In the genomic region with DNA sequence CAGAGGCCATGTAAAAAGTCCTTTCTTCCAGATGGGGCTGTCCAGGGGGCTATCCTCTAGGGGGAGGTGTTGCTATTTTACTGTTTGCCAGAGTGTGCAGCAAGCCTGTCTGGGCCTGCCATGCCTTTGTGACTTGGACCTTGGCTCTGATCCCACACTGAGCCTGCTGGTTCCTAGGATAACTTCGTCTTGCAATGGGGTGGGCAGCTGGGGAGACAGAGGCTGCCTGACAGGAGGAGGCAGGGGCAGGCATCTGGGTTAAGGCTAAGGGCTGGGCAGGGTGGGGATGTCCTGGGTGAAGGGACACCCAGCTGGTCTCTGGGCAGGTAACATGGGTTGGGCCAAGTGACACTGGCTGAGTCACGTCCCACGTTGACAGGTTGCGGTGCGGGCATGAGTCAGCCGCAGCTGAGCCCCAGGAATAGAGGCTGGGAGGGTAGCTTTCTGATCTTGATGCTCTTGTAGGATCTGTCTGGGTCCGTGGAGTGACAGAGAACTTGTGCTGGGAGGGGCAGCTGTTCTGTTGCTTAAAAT, we compare ENCODE assay signal across 9 mouse cellular contexts. TPM values are rescaled to one million over a fixed set of nuclear protein-coding genes. Genes with fewer than 3 reads are reported as not detected.
DNase-seq lines count a peak whose midpoint lies in the region; ATAC-seq lines count a peak whose summit lies in the region.
"Had no signal": no experiment of that assay in that cellular context is flagged by ENCODE, and none has a peak within 500 bp of the region (broad histone marks: within the 10 kb centered on the region; RNA-seq: fewer than 3 reads in every experiment).

No protein-coding gene starts in this region.

- intact Hi-C loops in gastrocnemius, postnatal 14 days (cut with DNase I; ENCODE audit: low total_unique reads), result no loop called here

- H3K9ac ChIP-seq in embryonic facial prominence, embryonic 15.5 days, result no peak overlapping the region
- H3K9ac ChIP-seq in hindbrain, embryonic 16.5 days (ENCODE audit: low read depth, low read length), result no peak overlapping the region
- H3K9ac ChIP-seq in liver, embryonic 16.5 days (ENCODE audit: low read depth, low read length), result no peak overlapping the region
- no peak overlapping the region for H3K9ac ChIP-seq in stomach, embryonic 16.5 days (ENCODE audit: low read length)

- H3K9me3 ChIP-seq in embryonic facial prominence, embryonic 15.5 days (replicated peaks), result no peaks in the 10 kb centered on the region
- H3K9me3 ChIP-seq in hindbrain, embryonic 16.5 days (ENCODE audit: control insufficient read depth, low read length), result no peaks in the 10 kb centered on the region
- no peaks in the 10 kb centered on the region for H3K9me3 ChIP-seq in liver, embryonic 16.5 days (replicated peaks; ENCODE audit: control insufficient read depth, low read length)
- H3K9me3 ChIP-seq in stomach, embryonic 16.5 days (replicated peaks; ENCODE audit: control insufficient read depth, low read length), result no peaks in the 10 kb centered on the region
- H3K9me3 ChIP-seq: G1E had no signal

- H3K27ac ChIP-seq in embryonic facial prominence, embryonic 15.5 days (replicated peaks), result peak overlapping the region; percentile 4; the same call in 1 of the 2 replicates
- H3K27ac ChIP-seq in hindbrain, embryonic 16.5 days (ENCODE audit: low read depth, low read length), result no peak overlapping the region
- H3K27ac ChIP-seq in liver, embryonic 16.5 days (ENCODE audit: low read length), result no peak overlapping the region
- peak overlapping the region; percentile 54 for H3K27ac ChIP-seq in stomach, embryonic 16.5 days (ENCODE audit: low read length)

- ATAC-seq in embryonic facial prominence, embryonic 15.5 days (ENCODE audit: insufficient number of reproducible peaks, low FRiP score, low TSS enrichment, low read depth), result peak; percentile 44
- ATAC-seq in hindbrain, embryonic 16.5 days, result peak; percentile 72; the same call in 1 of the 2 replicates
- ATAC-seq in liver, embryonic 16.5 days (ENCODE audit: low read depth), result 0 out of 2 replicates have a peak, but pooled peaks have one; percentile 32
- peak; percentile 82 for ATAC-seq in stomach, embryonic 16.5 days (ENCODE audit: insufficient read depth, low FRiP score)

- 70% methylated on average over 7 of the region's 7 CpGs for WGBS in embryonic facial prominence, embryonic 15.5 days
- WGBS in hindbrain, embryonic 16.5 days, result 65% methylated on average over 7 of the region's 7 CpGs
- 57% methylated on average over 7 of the region's 7 CpGs for whole genome bisulfite sequencing in liver, embryonic 16.5 days (ENCODE audit: insufficient replicate concordance)
- WGBS in stomach, embryonic 16.5 days, result 59% methylated on average over 7 of the region's 7 CpGs

- no peaks in the 10 kb centered on the region for H3K27me3 ChIP-seq in embryonic facial prominence, embryonic 15.5 days
- H3K27me3 ChIP-seq in hindbrain, embryonic 16.5 days (replicated peaks; ENCODE audit: control insufficient read depth, insufficient read depth, low read length), result no peaks in the 10 kb centered on the region; the same call in 1 of the 2 replicates
- H3K27me3 ChIP-seq in liver, embryonic 16.5 days (ENCODE audit: control insufficient read depth, insufficient read depth, low read depth, low read length), result no peaks in the 10 kb centered on the region
- no peaks in the 10 kb centered on the region for H3K27me3 ChIP-seq in stomach, embryonic 16.5 days (ENCODE audit: control insufficient read depth, insufficient read depth, low read length)

- peak; percentile 46 for DNase-seq in gastrocnemius, postnatal 14 days
- no peak for DNase-seq in gastrocnemius, adult 8-10 months (ENCODE audit: low spot score in 2 of 2)
- peak; percentile 38 for DNase-seq in ES-CJ7 (ENCODE audit: low read depth, low spot score)
- DNase-seq in natural killer cell, adult 2 months (ENCODE audit: low spot score in 2 of 2), result no peak

- peaks cover 37% of the 10 kb centered on the region for H3K4me1 ChIP-seq in embryonic facial prominence, embryonic 15.5 days
- peaks cover 4% of the 10 kb centered on the region; the same call in 1 of the 2 replicates for H3K4me1 ChIP-seq in hindbrain, embryonic 16.5 days (ENCODE audit: control insufficient read depth, insufficient read depth, low read depth, low read length)
- no peaks in the 10 kb centered on the region for H3K4me1 ChIP-seq in liver, embryonic 16.5 days (ENCODE audit: control insufficient read depth, low read depth, low read length)
- H3K4me1 ChIP-seq in stomach, embryonic 16.5 days (ENCODE audit: control insufficient read depth, insufficient read depth, low read length), result peaks cover 12% of the 10 kb centered on the region

- no peak overlapping the region for H3K4me3 ChIP-seq in embryonic facial prominence, embryonic 15.5 days (replicated peaks)
- no peak overlapping the region for H3K4me3 ChIP-seq in hindbrain, embryonic 16.5 days (ENCODE audit: low read length)
- H3K4me3 ChIP-seq in liver, embryonic 16.5 days (ENCODE audit: low read depth, low read length), result no peak overlapping the region
- H3K4me3 ChIP-seq in stomach, embryonic 16.5 days (replicated peaks; ENCODE audit: low read length), result no peak overlapping the region

- H3K36me3 ChIP-seq in embryonic facial prominence, embryonic 15.5 days, result no peaks in the 10 kb centered on the region
- no peaks in the 10 kb centered on the region for H3K36me3 ChIP-seq in hindbrain, embryonic 16.5 days (ENCODE audit: control insufficient read depth, insufficient read depth, low read length)
- no peaks in the 10 kb centered on the region for H3K36me3 ChIP-seq in liver, embryonic 16.5 days (ENCODE audit: control insufficient read depth, insufficient read depth)
- H3K36me3 ChIP-seq in stomach, embryonic 16.5 days (ENCODE audit: control insufficient read depth, insufficient read depth, low read length), result no peaks in the 10 kb centered on the region
- H3K36me3 ChIP-seq: G1E had no signal

- no peak overlapping the region for H3K4me2 ChIP-seq in embryonic facial prominence, embryonic 15.5 days (replicated peaks)
- no peak overlapping the region for H3K4me2 ChIP-seq in hindbrain, embryonic 16.5 days (ENCODE audit: low read length)
- no peak overlapping the region for H3K4me2 ChIP-seq in liver, embryonic 16.5 days (ENCODE audit: low read depth, low read length)
- no peak overlapping the region for H3K4me2 ChIP-seq in stomach, embryonic 16.5 days (ENCODE audit: low read depth, low read length)

RNA-seq across cellular contexts. Expression of gene Cryaa, which starts 51.4 kb away (rescaled TPM):
- total RNA-seq in gastrocnemius, postnatal 14 days (2021), result not detected
- not detected for total RNA-seq in gastrocnemius, adult 8-10 months (2022)
- polyA plus RNA-seq in embryonic facial prominence, embryonic 15.5 days (2015; fragmentation: Nextera tagmentation; extraction: Ambion mirVana), result 9.2 and 14.2 TPM in 2 replicates
- 0.46 and 0.80 TPM in 2 replicates for polyA plus RNA-seq in hindbrain, embryonic 16.5 days (2015; fragmentation: Nextera tagmentation; extraction: Ambion mirVana)
- polyA plus RNA-seq in liver, embryonic 16.5 days (2015; fragmentation: Nextera tagmentation; extraction: Ambion mirVana), result not detected in 2 replicates
- 0.13 and 0.62 TPM in 2 replicates for polyA plus RNA-seq in stomach, embryonic 16.5 days (2015; fragmentation: Nextera tagmentation; extraction: Ambion mirVana)
- total RNA-seq: G1E had no signal
- polyA plus RNA-seq: G1E had no signal

Comparison
In these comparisons a context has a peak if more than half of its experiments do, and no peak if none do; other contexts are left out.
1. DNase-seq: peak in gastrocnemius, postnatal 14 days (single experiment) and ES-CJ7 (single experiment); none in gastrocnemius, adult 8-10 months (0 of 2) and natural killer cell, adult 2 months (0 of 2).
2. ATAC-seq: peak in every context shown above with its lines; median percentile 82 in stomach, embryonic 16.5 days; 72 in hindbrain, embryonic 16.5 days; 44 in embryonic facial prominence, embryonic 15.5 days; 32 in liver, embryonic 16.5 days.
3. H3K27ac ChIP-seq: peak in embryonic facial prominence, embryonic 15.5 days (single experiment) and stomach, embryonic 16.5 days (single experiment); none in hindbrain, embryonic 16.5 days (single experiment) and liver, embryonic 16.5 days (single experiment).